Mouse (Mus musculus) hindbrain, embryonic 13.5 days (tissue): Measurements from ENCODE around the gene Tmem210. TPM values are rescaled to one million over a fixed set of nuclear protein-coding genes. Genes with fewer than 3 reads are reported as not detected.

Experiments used
- ATAC-seq: fragments of 200-750 bp; cut with Nextera tagmentation; 2 replicates; pipeline ENCODE4 v1.8.0; 2017; ENCODE audit warnings: moderate TSS enrichment; ENCODE audit not compliant: low FRiP score
- H3K27ac ChIP-seq: fragments of 300-500 bp; sonication (generic); 2 replicates; pipeline ENCODE4 v1.5.1; 2015; ENCODE audit warnings: inconsistent platforms, mild to moderate bottlenecking, moderate library complexity
- H3K27me3 ChIP-seq: fragments of 300-500 bp; sonication (generic); 2 replicates; pipeline ENCODE4 v1.6.1; 2015; ENCODE audit warnings: mild to moderate bottlenecking, inconsistent platforms
- H3K36me3 ChIP-seq: fragments of 300-500 bp; sonication (generic); 2 replicates; pipeline ENCODE4 v1.6.1; 2015; ENCODE audit warnings: mild to moderate bottlenecking, inconsistent platforms
- H3K4me1 ChIP-seq: fragments of 300-500 bp; sonication (generic); replicated peaks from 2 replicates; pipeline ENCODE4 v1.6.1; 2015; ENCODE audit warnings: inconsistent platforms
- H3K4me2 ChIP-seq: fragments of 300-500 bp; sonication (generic); 2 replicates; pipeline ENCODE4 v1.6.1; 2015; ENCODE audit warnings: inconsistent platforms, mild to moderate bottlenecking, moderate library complexity
- H3K4me3 ChIP-seq: fragments of 300-500 bp; sonication (generic); 2 replicates; pipeline ENCODE4 v1.5.1; 2015; ENCODE audit warnings: mild to moderate bottlenecking, inconsistent platforms
- H3K9ac ChIP-seq: fragments of 300-500 bp; sonication (generic); 2 replicates; pipeline ENCODE4 v1.6.1; 2015; ENCODE audit warnings: mild to moderate bottlenecking, inconsistent platforms
- H3K9me3 ChIP-seq: fragments of 300-500 bp; sonication (generic); 2 replicates; pipeline ENCODE4 v1.6.1; 2016; ENCODE audit warnings: inconsistent platforms
- WGBS: fragments of 180-500 bp; shearing (Covaris S2); methylation state at CpG from one replicate; pipeline ENCODE4 v1.1.7; 2015; 5-methylcytosine and 5-hydroxymethylcytosine counted together
- polyA plus RNA-seq: library from polyadenylated mRNA; unstranded; fragments of >200 nt; fragmentation: Nextera tagmentation; extraction: Ambion mirVana; gene quantifications from 2 replicates; pipeline ENCODE4 v1.2.1, GENCODE M21; 2015

The Tmem210 gene
- polyA plus RNA-seq, 1 experiment from 2014 or later: not detected

- Histone ChIP-seq H3K9me3 (no peaks in the 10 kb centered on the region), H3K4me2 (peak overlapping the region; percentile 99), H3K9ac (peak overlapping the region; percentile 36), H3K4me1 (peaks cover 72% of the 10 kb centered on the region), H3K27me3 (peaks cover 18% of the 10 kb centered on the region), H3K4me3 (peak overlapping the region; percentile 79; the same call in 1 of the 2 replicates), H3K27ac (peak overlapping the region; percentile 83), H3K36me3 (peaks cover 31% of the 10 kb centered on the region)
- no peak for ATAC-seq
Observed at GRCm38 (mm10) chr2:25267241-25267640, 20.7 kb upstream of the Tmem210 start.

- WGBS: 74% methylated on average over 4 of the region's 4 CpGs
- Histone ChIP-seq H3K27me3 (peaks cover 18% of the 10 kb centered on the region), H3K4me1 (peaks cover 73% of the 10 kb centered on the region), H3K36me3 (peaks cover 31% of the 10 kb centered on the region), H3K4me3 (no peak overlapping the region), H3K9ac (peak overlapping the region; percentile 36), H3K4me2 (peak overlapping the region; percentile 99; the same call in 1 of the 2 replicates), H3K9me3 (no peaks in the 10 kb centered on the region), H3K27ac (peak overlapping the region; percentile 62)
- no peak for ATAC-seq
Observed at GRCm38 (mm10) chr2:25267746-25268309, 20.1 kb upstream of the Tmem210 start.

- no peaks in the 10 kb centered on the region for H3K9me3 ChIP-seq
- peaks cover 52% of the 10 kb centered on the region for H3K4me1 ChIP-seq
- H3K27me3 ChIP-seq: no peaks in the 10 kb centered on the region
- H3K4me2 ChIP-seq: peak within 1 kb of the TSS; percentile 97
- peak within 1 kb of the TSS; percentile 95 for H3K4me3 ChIP-seq
- WGBS: under 1% methylated on average over 55 of the region's 55 CpGs
- H3K36me3 ChIP-seq: peaks cover 68% of the 10 kb centered on the region
- peak within 1 kb of the TSS; percentile 92 for H3K9ac ChIP-seq
- ATAC-seq: peak; percentile 94
- H3K27ac ChIP-seq: peak within 1 kb of the TSS; percentile 91
Observed at GRCm38 (mm10) chr2:25271827-25272511, 16.0 kb upstream of the Tmem210 start, which contains the start of the genes Ssna1 and Anapc2. Gene Ssna1, minus strand, starts transcription at chr2:25272438. Gene Anapc2, plus strand, starts transcription at chr2:25272478.

GRCm38 (mm10) chr2:25272515-25272914, 15.4 kb upstream of the Tmem210 start:
- Histone ChIP-seq H3K4me3 (peak overlapping the region; percentile 95), H3K27me3 (no peaks in the 10 kb centered on the region), H3K9ac (peak overlapping the region; percentile 92), H3K9me3 (no peaks in the 10 kb centered on the region), H3K36me3 (peaks cover 74% of the 10 kb centered on the region), H3K27ac (peak overlapping the region; percentile 62; the same call in 1 of the 2 replicates), H3K4me2 (peak overlapping the region; percentile 97), H3K4me1 (peaks cover 47% of the 10 kb centered on the region)
- peak; percentile 61 for ATAC-seq
- 1% methylated on average over 21 of the region's 29 CpGs for WGBS

DNA sequence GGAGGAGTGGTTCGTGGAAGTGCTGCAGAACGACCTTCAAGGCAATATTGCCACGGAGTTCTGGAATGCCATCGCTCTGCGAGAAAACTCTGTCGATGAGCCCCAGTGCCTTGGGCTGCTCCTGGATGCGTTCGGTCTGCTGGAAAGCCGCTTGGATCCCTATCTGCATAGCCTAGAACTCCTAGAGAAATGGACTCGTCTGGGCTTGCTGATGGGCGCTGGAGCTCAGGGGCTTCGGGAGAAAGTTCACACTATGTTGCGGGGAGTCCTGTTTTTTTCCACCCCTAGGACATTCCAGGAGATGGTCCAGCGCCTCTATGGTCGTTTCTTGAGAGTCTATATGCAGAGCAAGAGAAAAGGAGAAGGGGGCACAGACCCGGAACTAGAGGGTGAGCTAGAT, 14.9 kb upstream of the Tmem210 start:
- H3K9ac ChIP-seq: peak overlapping the region; percentile 92
- WGBS: 39% methylated on average over 16 of the region's 16 CpGs
- H3K9me3 ChIP-seq: no peaks in the 10 kb centered on the region
- peaks cover 42% of the 10 kb centered on the region for H3K4me1 ChIP-seq
- peak overlapping the region; percentile 97 for H3K4me2 ChIP-seq
- H3K27ac ChIP-seq: peak overlapping the region; percentile 62; the same call in 1 of the 2 replicates
- H3K36me3 ChIP-seq: peaks cover 77% of the 10 kb centered on the region
- no peak for ATAC-seq
- H3K27me3 ChIP-seq: no peaks in the 10 kb centered on the region
- peak overlapping the region; percentile 95 for H3K4me3 ChIP-seq

DNA sequence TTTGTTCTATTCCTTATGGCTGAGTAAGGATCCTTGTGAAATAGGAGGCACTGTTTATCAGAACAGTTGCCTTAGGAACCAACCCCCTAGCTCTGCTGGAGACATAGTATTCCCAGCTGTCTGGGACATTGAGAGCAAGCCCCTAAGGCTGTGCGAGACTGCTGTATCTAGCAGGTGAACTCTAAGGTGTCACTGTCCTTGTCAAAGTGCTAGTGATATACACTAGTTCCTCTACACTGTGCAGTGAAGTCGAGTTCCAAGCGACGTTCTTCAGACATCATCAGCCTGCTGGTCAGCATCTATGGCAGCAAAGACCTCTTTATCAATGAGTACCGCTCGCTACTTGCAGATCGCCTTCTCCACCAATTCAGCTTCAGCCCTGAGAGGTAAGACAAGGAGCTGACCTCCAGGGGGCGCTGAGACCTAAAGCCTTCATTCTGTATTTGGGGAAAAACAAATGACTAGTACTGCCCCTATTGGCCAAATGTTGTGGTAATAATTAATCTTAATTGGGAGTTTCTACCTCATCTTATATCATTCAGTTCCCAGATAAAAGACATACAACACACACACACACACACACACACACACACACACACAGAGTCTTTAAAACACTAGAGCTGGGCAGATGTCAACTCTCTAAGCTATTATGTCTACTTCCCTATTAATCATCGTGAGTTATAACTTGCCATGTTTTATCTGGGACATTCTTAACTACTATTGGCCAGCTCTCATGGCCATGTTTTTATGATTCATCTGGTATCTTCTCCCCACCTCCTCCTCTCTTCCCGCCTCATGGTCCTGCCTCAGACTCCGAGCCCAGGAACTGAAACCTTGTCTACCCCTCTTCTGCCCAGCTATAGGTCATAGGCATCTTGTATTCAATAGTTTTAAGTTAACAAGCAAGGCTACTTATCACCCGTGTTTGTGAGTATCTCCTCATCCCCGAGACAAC, 8.7 kb upstream of the Tmem210 start:
- no peak overlapping the region for H3K27ac ChIP-seq
- H3K4me1 ChIP-seq: peaks cover 7% of the 10 kb centered on the region
- no peak overlapping the region for H3K4me2 ChIP-seq
- H3K9ac ChIP-seq: no peak overlapping the region
- H3K4me3 ChIP-seq: no peak overlapping the region
- H3K36me3 ChIP-seq: peaks cover 96% of the 10 kb centered on the region
- no peaks in the 10 kb centered on the region for H3K9me3 ChIP-seq
- ATAC-seq: no peak
- no peaks in the 10 kb centered on the region for H3K27me3 ChIP-seq
- WGBS: 66% methylated on average over 13 of the region's 13 CpGs

- Histone ChIP-seq H3K4me1 (peaks cover 21% of the 10 kb centered on the region), H3K27me3 (peaks cover 40% of the 10 kb centered on the region), H3K9me3 (no peaks in the 10 kb centered on the region), H3K4me3 (no peak overlapping the region), H3K9ac (no peak overlapping the region), H3K4me2 (no peak overlapping the region), H3K36me3 (peaks cover 59% of the 10 kb centered on the region), H3K27ac (no peak overlapping the region)
- no peak for ATAC-seq
- 96% methylated on average over 2 of the region's 2 CpGs for WGBS
Observed at GRCm38 (mm10) chr2:25285551-25285950, 2.4 kb upstream of the Tmem210 start.

- ATAC-seq: no peak
- no peak overlapping the region for H3K4me2 ChIP-seq
- H3K27ac ChIP-seq: no peak overlapping the region
- no peak overlapping the region; the same call in 1 of the 2 replicates for H3K9ac ChIP-seq
- no peaks in the 10 kb centered on the region for H3K9me3 ChIP-seq
- H3K4me1 ChIP-seq: peaks cover 28% of the 10 kb centered on the region
- H3K36me3 ChIP-seq: peaks cover 52% of the 10 kb centered on the region
- H3K4me3 ChIP-seq: no peak overlapping the region
- 97% methylated on average over 1 of the region's 1 CpGs for WGBS
- peaks cover 47% of the 10 kb centered on the region for H3K27me3 ChIP-seq
Observed at GRCm38 (mm10) chr2:25286314-25286713, 1.6 kb upstream of the Tmem210 start.

GRCm38 (mm10) chr2:25286837-25287636, 908 bp upstream of the Tmem210 start:
- Histone ChIP-seq H3K9ac (peak overlapping the region; percentile 13; the same call in 1 of the 2 replicates), H3K4me2 (no peak overlapping the region), H3K4me1 (peaks cover 35% of the 10 kb centered on the region), H3K4me3 (no peak overlapping the region), H3K36me3 (peaks cover 47% of the 10 kb centered on the region), H3K9me3 (no peaks in the 10 kb centered on the region), H3K27ac (no peak overlapping the region), H3K27me3 (peaks cover 55% of the 10 kb centered on the region)
- WGBS: 52% methylated on average over 7 of the region's 7 CpGs
- no peak for ATAC-seq

DNA sequence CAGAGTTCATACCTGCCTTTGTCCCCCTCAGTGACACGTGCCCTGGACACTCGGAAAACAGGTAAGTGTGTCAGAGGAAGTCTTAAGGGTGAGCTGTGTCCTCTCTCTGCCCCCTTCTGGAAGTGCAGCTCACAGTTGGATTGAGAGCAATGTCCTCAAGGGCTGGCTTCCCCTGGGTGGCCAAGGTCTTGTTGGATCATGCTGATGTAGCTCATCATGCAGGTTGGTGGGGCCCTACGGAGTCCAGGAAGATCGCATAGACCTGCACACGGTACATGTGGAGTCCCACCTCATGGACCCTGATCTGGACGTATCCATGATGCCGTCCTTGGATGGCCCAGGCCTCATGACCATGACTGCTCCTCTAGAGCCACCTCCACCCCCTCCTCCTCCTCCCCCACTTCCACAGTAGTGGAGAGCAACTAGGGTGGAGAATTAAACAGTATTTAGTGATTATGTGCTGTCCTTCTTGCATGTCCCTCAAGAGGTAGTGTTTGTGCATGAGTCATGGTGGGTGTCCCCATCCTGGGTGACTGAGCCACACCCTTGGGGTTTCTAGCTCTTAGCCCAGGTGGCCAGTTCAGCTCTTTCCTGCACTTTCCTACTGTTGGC, 895 bp downstream of the Tmem210 start:
- Histone ChIP-seq H3K4me1 (peaks cover 42% of the 10 kb centered on the region), H3K27me3 (peaks cover 73% of the 10 kb centered on the region), H3K4me3 (no peak overlapping the region), H3K4me2 (no peak overlapping the region), H3K27ac (no peak overlapping the region), H3K9ac (no peak overlapping the region), H3K36me3 (peaks cover 30% of the 10 kb centered on the region), H3K9me3 (no peaks in the 10 kb centered on the region)
- ATAC-seq: no peak
- 87% methylated on average over 7 of the region's 7 CpGs for WGBS

DNA sequence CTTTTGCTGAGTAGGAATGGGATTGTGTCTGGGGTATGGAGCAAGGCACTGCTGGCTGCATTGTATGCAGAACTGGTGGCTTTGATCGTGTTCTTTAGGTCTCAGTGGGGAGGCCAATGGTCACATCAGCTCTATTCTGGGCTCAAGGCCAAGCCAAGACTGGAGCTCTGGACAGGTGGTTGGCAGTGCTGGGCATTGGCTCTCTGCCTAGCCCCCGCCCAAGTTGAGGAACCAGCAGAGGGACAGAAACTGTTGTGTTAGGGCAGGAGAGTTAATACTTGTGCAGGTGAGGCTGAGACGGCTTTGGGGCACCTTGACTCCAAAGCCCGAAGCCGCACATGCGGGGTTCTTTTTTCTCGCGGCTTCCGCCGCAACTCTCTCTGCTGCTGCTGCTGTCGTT, 1.7 kb downstream of the Tmem210 start, which contains the start of gene Lrrc26:
Gene Lrrc26 (plus strand): TSS at position 265 of the 400 bp plus-strand sequence.
- Histone ChIP-seq H3K9ac (peak within 1 kb of the TSS; percentile 51), H3K27me3 (peaks cover 81% of the 10 kb centered on the region), H3K27ac (no peak within 1 kb of the TSS), H3K9me3 (no peaks in the 10 kb centered on the region), H3K4me2 (peak within 1 kb of the TSS; percentile 52), H3K4me3 (peak within 1 kb of the TSS; percentile 29), H3K4me1 (peaks cover 42% of the 10 kb centered on the region), H3K36me3 (peaks cover 24% of the 10 kb centered on the region)
- WGBS: 7% methylated on average over 11 of the region's 11 CpGs
- ATAC-seq: no peak
